Mouse (Mus musculus): Measurements from ENCODE around the gene Hist1h2bn. TPM values are rescaled to one million over a fixed set of nuclear protein-coding genes. Genes with fewer than 3 reads are reported as not detected.
A peak's percentile ranks its signal among the peaks of the same experiment; 100 is the strongest.
"Not testable (repeated sequence)": the region's sequence is repeated elsewhere in the genome, so short reads cannot be mapped to it uniquely, and the experiment has no call there.

Hist1h2bn gene
- polyA plus RNA-seq, 1 experiment from 2014 or later, result 7.3 TPM

DNA sequence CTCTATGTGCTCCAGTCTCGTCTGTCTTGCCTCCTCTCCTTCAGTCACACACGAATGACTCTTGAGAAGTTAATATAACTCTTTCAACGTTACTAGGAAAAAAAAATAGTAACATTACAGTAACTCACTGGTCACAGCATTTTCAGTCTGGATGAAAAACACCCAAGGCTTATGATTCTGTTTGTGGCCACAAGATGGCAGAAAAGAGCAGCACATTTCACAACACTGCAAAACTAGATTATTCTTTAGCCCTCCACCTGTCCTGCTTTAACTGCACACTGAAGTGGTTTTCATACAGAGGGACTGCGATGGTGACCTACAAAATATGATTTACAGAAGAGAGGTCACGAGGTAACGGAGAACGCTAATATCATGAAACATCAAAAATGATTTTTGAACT, 39.2 kb upstream of the Hist1h2bn start:
- H3K4me2 ChIP-seq (ENCODE audit: low read depth, low read length), result peak overlapping the region; percentile 72
- H3K27ac ChIP-seq (ENCODE audit: low read depth), result peak overlapping the region; percentile 88
- peak overlapping the region; percentile 45 for H3K4me3 ChIP-seq (ENCODE audit: low read depth, low read length)
- WGBS (ENCODE audit: insufficient replicate concordance), result under 1% methylated on average over 7 of the region's 7 CpGs
- H3K9ac ChIP-seq (replicated peaks), result peak overlapping the region; percentile 77
- DNase-seq (peak; percentile 72), ATAC-seq (no peak)
- no peaks in the 10 kb centered on the region for H3K27me3 ChIP-seq (ENCODE audit: insufficient read depth, low read length)
- H3K36me3 ChIP-seq (replicated peaks; ENCODE audit: insufficient read depth, low read length), result no peaks in the 10 kb centered on the region
- peaks cover 25% of the 10 kb centered on the region for H3K4me1 ChIP-seq (ENCODE audit: insufficient read depth)
- no peaks in the 10 kb centered on the region for H3K9me3 ChIP-seq (ENCODE audit: low read length)
- TF ChIP-seq EP300 (IDR thresholded peaks at IDR 0.05; ENCODE audit: low read depth), result no peak; the same call in 1 of the 2 replicates
- peak; percentile 96 for TF ChIP-seq CTCF (IDR thresholded peaks at IDR 0.05; ENCODE audit: low read depth)

DNA sequence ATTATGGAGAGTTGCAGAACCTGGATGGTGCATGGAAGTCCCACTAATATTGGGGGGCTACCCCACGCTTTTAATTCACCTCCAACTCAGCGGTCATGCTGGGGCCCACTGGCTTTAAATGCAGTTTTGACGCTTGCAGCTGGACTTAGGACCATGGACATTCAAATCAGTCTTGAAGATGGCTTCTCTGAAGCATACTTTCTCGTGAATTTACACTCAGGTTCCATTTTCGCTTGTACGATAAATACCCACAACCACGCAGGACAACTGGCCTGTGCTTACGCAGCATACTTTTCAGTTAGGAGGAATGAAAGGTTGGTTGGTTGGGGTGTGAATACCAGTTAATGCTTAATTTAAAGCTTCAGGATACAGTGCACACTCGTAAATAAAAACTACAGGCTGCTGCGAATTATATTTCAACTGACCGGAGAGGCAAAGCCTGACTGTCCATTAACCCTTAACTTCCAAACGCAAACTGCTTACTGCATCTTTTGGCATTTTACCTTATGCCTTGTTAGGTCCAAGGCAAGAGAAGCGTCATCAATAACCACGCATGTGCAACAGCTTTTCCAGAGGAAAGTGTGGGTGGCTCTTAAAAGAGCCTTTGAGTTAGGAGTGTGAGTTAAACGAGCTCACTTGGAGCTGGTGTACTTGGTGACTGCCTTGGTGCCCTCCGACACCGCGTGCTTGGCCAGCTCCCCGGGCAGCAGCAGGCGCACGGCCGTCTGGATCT, 38.6 kb upstream of the Hist1h2bn start:
- WGBS (ENCODE audit: insufficient replicate concordance), result under 1% methylated on average over 20 of the region's 22 CpGs
- DNase-seq (peak; percentile 33), ATAC-seq (no peak)
- Histone ChIP-seq H3K9ac (replicated peaks) (peak overlapping the region; percentile 77), H3K27me3 (ENCODE audit: insufficient read depth, low read length) (no peaks in the 10 kb centered on the region), H3K4me2 (ENCODE audit: low read depth, low read length) (peak overlapping the region; percentile 72), H3K4me1 (ENCODE audit: insufficient read depth) (peaks cover 25% of the 10 kb centered on the region), H3K27ac (ENCODE audit: low read depth) (peak overlapping the region; percentile 88), H3K9me3 (ENCODE audit: low read length) (no peaks in the 10 kb centered on the region), H3K36me3 (replicated peaks; ENCODE audit: insufficient read depth, low read length) (no peaks in the 10 kb centered on the region), H3K4me3 (ENCODE audit: low read depth, low read length) (peak overlapping the region; percentile 45)
- TF ChIP-seq EP300 (IDR thresholded peaks at IDR 0.05; ENCODE audit: low read depth) (no peak), CTCF (IDR thresholded peaks at IDR 0.05; ENCODE audit: low read depth) (no peak)

DNA sequence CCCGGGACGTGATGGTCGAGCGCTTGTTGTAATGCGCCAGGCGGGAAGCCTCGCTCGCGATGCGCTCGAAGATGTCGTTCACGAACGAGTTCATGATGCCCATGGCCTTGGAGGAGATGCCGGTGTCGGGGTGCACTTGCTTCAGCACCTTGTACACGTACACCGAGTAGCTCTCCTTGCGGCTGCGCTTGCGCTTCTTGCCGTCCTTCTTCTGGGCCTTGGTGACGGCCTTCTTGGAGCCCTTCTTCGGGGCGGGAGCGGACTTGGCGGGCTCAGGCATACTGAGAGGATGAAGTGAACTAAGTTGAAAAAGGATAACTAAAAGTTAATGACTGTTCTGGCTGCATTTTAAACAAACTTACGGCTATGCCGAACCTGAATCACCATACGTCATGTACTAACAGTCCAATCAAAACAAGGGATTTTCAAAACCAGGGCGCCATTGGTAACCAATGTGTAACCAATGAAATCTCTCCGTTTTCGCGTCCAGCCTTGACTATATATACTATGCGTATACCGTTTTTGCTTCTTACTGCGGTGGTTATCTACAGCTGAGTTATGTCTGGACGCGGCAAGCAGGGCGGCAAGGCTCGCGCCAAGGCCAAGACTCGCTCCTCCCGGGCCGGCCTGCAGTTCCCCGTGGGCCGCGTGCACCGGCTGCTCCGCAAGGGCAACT, 37.9 kb upstream of the Hist1h2bn start, which contains the start of the genes Hist1h2bl and Hist1h2ai:
Gene Hist1h2bl, minus strand, starts transcription at position 280 of the 676 bp plus-strand sequence.
Gene Hist1h2ai, plus strand, starts transcription at position 559 of the 676 bp plus-strand sequence.
- peak within 1 kb of the TSS; percentile 77 for H3K9ac ChIP-seq (replicated peaks)
- peak; percentile 82 for DNase-seq
- H3K36me3 ChIP-seq (replicated peaks; ENCODE audit: insufficient read depth, low read length); H3K27me3 ChIP-seq (ENCODE audit: insufficient read depth, low read length); H3K9me3 ChIP-seq (ENCODE audit: low read length): not testable (repeated sequence)
- peak within 1 kb of the TSS; percentile 88 for H3K27ac ChIP-seq (ENCODE audit: low read depth)
- H3K4me2 ChIP-seq (ENCODE audit: low read depth, low read length), result peak within 1 kb of the TSS; percentile 72
- under 1% methylated on average over 23 of the region's 50 CpGs for WGBS (ENCODE audit: insufficient replicate concordance)
- H3K4me1 ChIP-seq (ENCODE audit: insufficient read depth), result peaks cover 25% of the 10 kb centered on the region
- peak; percentile 85 for ATAC-seq
- 0 out of 2 replicates have a peak, but pooled peaks have one; percentile 1 for TF ChIP-seq CTCF (IDR thresholded peaks at IDR 0.05; ENCODE audit: low read depth)
- TF ChIP-seq EP300 (IDR thresholded peaks at IDR 0.05; ENCODE audit: low read depth), result peak; percentile 75
- peak within 1 kb of the TSS; percentile 45 for H3K4me3 ChIP-seq (ENCODE audit: low read depth, low read length)

DNA sequence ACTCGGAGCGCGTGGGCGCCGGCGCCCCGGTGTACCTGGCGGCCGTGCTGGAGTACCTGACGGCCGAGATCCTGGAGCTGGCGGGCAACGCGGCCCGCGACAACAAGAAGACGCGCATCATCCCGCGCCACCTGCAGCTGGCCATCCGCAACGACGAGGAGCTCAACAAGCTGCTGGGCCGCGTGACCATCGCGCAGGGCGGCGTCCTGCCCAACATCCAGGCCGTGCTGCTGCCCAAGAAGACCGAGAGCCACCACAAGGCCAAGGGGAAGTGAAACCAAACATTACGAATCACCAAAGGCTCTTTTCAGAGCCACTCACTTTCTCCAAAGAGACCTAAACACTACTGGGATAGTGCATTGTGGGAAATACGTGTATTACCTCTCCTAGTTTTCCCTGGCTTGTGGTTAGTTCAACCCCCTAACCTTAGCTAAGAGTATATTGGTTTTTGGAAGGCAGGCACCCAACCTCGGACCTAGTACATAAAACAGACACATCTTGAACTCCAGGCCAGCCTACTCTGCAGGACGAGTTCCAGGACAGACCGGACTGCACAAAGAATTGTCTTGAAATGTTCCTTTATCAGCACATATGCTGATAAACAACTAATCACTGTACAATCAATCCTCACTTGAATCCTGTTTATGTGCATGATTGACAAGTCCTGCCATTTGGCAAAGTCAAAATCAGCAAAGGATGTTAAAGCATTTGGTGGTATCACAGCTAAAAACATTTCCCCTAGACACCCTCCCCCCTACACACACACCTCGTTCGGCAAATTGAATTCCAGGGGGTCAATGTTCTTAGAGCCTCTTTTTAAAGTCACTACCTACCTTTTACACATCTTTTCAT, 37.2 kb upstream of the Hist1h2bn start:
- Histone ChIP-seq H3K4me1 (ENCODE audit: insufficient read depth) (peaks cover 18% of the 10 kb centered on the region), H3K9ac (replicated peaks) (peak overlapping the region; percentile 56), H3K27ac (ENCODE audit: low read depth) (peak overlapping the region; percentile 88), H3K4me3 (ENCODE audit: low read depth, low read length) (peak overlapping the region; percentile 45), H3K4me2 (ENCODE audit: low read depth, low read length) (peak overlapping the region; percentile 68)
- WGBS (ENCODE audit: insufficient replicate concordance), result 0% methylated on average over 9 of the region's 38 CpGs
- peak; percentile 0; the same call in 1 of the 2 replicates for TF ChIP-seq EP300 (IDR thresholded peaks at IDR 0.05; ENCODE audit: low read depth)
- H3K27me3 ChIP-seq (ENCODE audit: insufficient read depth, low read length); H3K36me3 ChIP-seq (replicated peaks; ENCODE audit: insufficient read depth, low read length); H3K9me3 ChIP-seq (ENCODE audit: low read length): not testable (repeated sequence)
- ATAC-seq (peak; percentile 21), DNase-seq (peak; percentile 46)

DNA sequence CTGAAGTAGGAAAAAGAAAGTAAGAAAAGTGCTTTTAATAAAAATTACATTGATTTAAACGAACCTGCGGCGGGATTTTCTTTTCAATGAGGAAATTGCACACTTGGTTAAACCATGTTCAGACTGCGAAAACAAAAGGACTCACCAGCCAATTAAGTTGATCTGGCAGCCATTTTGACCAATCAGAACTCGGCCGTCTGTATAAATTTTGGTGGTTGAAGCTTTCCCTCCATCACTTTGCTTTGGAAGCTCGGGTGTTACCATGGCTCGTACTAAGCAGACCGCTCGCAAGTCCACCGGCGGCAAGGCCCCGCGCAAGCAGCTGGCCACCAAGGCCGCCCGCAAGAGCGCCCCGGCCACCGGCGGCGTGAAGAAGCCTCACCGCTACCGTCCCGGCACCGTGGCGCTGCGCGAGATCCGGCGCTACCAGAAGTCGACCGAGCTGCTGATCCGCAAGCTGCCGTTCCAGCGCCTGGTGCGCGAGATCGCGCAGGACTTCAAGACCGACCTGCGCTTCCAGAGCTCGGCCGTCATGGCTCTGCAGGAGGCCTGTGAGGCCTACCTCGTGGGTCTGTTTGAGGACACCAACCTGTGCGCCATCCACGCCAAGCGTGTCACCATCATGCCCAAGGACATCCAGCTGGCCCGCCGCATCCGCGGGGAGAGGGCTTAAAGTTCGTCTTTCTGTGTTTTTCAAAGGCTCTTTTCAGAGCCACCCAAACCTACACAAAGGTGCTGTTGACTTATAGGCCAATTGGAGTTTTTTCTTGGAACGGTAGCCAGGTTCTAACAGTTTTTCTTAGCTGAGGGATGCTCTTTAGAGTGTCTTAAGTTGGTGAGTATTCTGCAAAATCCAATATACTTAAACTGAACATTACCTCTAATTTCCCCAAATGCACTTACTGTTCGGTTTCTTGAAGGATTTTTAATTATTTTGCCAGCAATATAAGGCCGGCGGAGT, 36.2 kb upstream of the Hist1h2bn start, which contains the start of gene Hist1h3h:
Gene Hist1h3h, plus strand, starts transcription at position 263 of the 961 bp plus-strand sequence.
- H3K27me3 ChIP-seq (ENCODE audit: insufficient read depth, low read length); H3K36me3 ChIP-seq (replicated peaks; ENCODE audit: insufficient read depth, low read length); H3K9me3 ChIP-seq (ENCODE audit: low read length): not testable (repeated sequence)
- H3K27ac ChIP-seq (ENCODE audit: low read depth), result peak within 1 kb of the TSS; percentile 93
- H3K4me2 ChIP-seq (ENCODE audit: low read depth, low read length), result peak within 1 kb of the TSS; percentile 73
- peak within 1 kb of the TSS; percentile 79 for H3K9ac ChIP-seq (replicated peaks)
- 0 out of 2 replicates have a peak, but pooled peaks have one; percentile 16 for TF ChIP-seq EP300 (IDR thresholded peaks at IDR 0.05; ENCODE audit: low read depth)
- peaks cover 18% of the 10 kb centered on the region for H3K4me1 ChIP-seq (ENCODE audit: insufficient read depth)
- DNase-seq, result peak; percentile 84
- WGBS (ENCODE audit: insufficient replicate concordance), result 3% methylated on average over 23 of the region's 56 CpGs
- peak within 1 kb of the TSS; percentile 45 for H3K4me3 ChIP-seq (ENCODE audit: low read depth, low read length)
- peak; percentile 19 for ATAC-seq
